8 mouse cellular contexts compared by ENCODE assay signal in genomic region chr6:114917129-114917528, GRCm38 (mm10). TPM values are rescaled to one million over a fixed set of nuclear protein-coding genes. Genes with fewer than 3 reads are reported as not detected.
DNase-seq lines count a peak whose midpoint lies in the region; ATAC-seq and TF ChIP-seq lines count a peak whose summit lies in the region.

No protein-coding gene starts in this region.

- H3K27ac ChIP-seq in kidney, embryonic 16.5 days (ENCODE audit: low read length): peak overlapping the region; percentile 95
- peak overlapping the region; percentile 77 for H3K27ac ChIP-seq in embryonic facial prominence, embryonic 14.5 days (replicated peaks; ENCODE audit: low read depth, low read length)
- no peak overlapping the region for H3K27ac ChIP-seq in midbrain, postnatal 0 days (ENCODE audit: low read depth, low read length)
- no peak overlapping the region for H3K27ac ChIP-seq in kidney, adult 2 months (ENCODE audit: insufficient read depth, low read depth, low read length)

- no peak for ATAC-seq in kidney, embryonic 16.5 days (ENCODE audit: low FRiP score, low TSS enrichment)
- no peak; the same call in 1 of the 2 replicates for ATAC-seq in embryonic facial prominence, embryonic 14.5 days (ENCODE audit: low read depth)
- no peak for ATAC-seq in midbrain, postnatal 0 days (ENCODE audit: low FRiP score)

- no peak for TF ChIP-seq POLR2A in kidney, adult 2 months (IDR thresholded peaks at IDR 0.05; ENCODE audit: low read depth, low read length)

- peaks cover 76% of the 10 kb centered on the region for H3K4me1 ChIP-seq in kidney, embryonic 16.5 days (ENCODE audit: insufficient read depth, low read length)
- H3K4me1 ChIP-seq in embryonic facial prominence, embryonic 14.5 days (ENCODE audit: control insufficient read depth, insufficient read depth, low read length): peaks cover 72% of the 10 kb centered on the region
- peaks cover 20% of the 10 kb centered on the region for H3K4me1 ChIP-seq in midbrain, postnatal 0 days (ENCODE audit: insufficient read depth, low read length)
- H3K4me1 ChIP-seq in kidney, adult 2 months (ENCODE audit: control insufficient read depth, insufficient read depth, low read length): peaks cover 45% of the 10 kb centered on the region

- 22% methylated on average over 11 of the region's 11 CpGs for WGBS in kidney, embryonic 16.5 days
- WGBS in embryonic facial prominence, embryonic 14.5 days: 15% methylated on average over 10 of the region's 11 CpGs
- WGBS in midbrain, postnatal 0 days: 42% methylated on average over 11 of the region's 11 CpGs
- WGBS in kidney, adult 2 months: 44% methylated on average over 11 of the region's 11 CpGs

- TF ChIP-seq CTCF in midbrain, postnatal 0 days (IDR thresholded peaks at IDR 0.05): no peak
- no peak for TF ChIP-seq CTCF in kidney, adult 2 months (conservative IDR thresholded peaks at IDR 0.05; ENCODE audit: insufficient read depth, insufficient read length, low read depth, low read length)

- H3K27me3 ChIP-seq in kidney, embryonic 16.5 days (ENCODE audit: insufficient read depth, low read length): no peaks in the 10 kb centered on the region
- H3K27me3 ChIP-seq in embryonic facial prominence, embryonic 14.5 days (replicated peaks; ENCODE audit: control insufficient read depth, insufficient read depth, low read length): no peaks in the 10 kb centered on the region
- H3K27me3 ChIP-seq in midbrain, postnatal 0 days (ENCODE audit: insufficient read depth, low read length): no peaks in the 10 kb centered on the region
- no peaks in the 10 kb centered on the region for H3K27me3 ChIP-seq in kidney, adult 2 months (replicated peaks; ENCODE audit: control insufficient read depth, insufficient read depth, low read length)

- peak overlapping the region; percentile 75 for H3K4me2 ChIP-seq in kidney, embryonic 16.5 days (replicated peaks; ENCODE audit: low read depth, low read length)
- peak overlapping the region; percentile 61 for H3K4me2 ChIP-seq in embryonic facial prominence, embryonic 14.5 days (ENCODE audit: low read depth, low read length)
- peak overlapping the region; percentile 7 for H3K4me2 ChIP-seq in midbrain, postnatal 0 days (ENCODE audit: low read depth, low read length, poor library complexity, severe bottlenecking)

- peak overlapping the region; percentile 49; the same call in 1 of the 2 replicates for H3K9ac ChIP-seq in kidney, embryonic 16.5 days (replicated peaks; ENCODE audit: low read length)
- H3K9ac ChIP-seq in embryonic facial prominence, embryonic 14.5 days (ENCODE audit: low read depth, low read length): peak overlapping the region; percentile 26; the same call in 1 of the 2 replicates
- H3K9ac ChIP-seq in midbrain, postnatal 0 days (replicated peaks; ENCODE audit: low read length, poor library complexity, severe bottlenecking): no peak overlapping the region

- DNase-seq in kidney, adult 9 months: no peak
- peak; percentile 69 for DNase-seq in embryonic facial prominence, embryonic 14.5 days (ENCODE audit: low spot score)
- DNase-seq in induced T-regulatory cell, adult 2 months (ENCODE audit: low read depth): peak; percentile 47
- DNase-seq in midbrain, postnatal 0 days (ENCODE audit: low spot score): peak; percentile 54
- no peak for DNase-seq in layer of hippocampus, postnatal 25 days (ENCODE audit: extremely low spot score in 1 of 2, low spot score in 1 of 2)
- DNase-seq in spleen, postnatal 10 days (ENCODE audit: low spot score in 2 of 2): no peak
- no peak for DNase-seq in kidney, adult 2 months

- H3K4me3 ChIP-seq in kidney, embryonic 16.5 days (ENCODE audit: low read length): peak overlapping the region; percentile 71
- peak overlapping the region; percentile 26 for H3K4me3 ChIP-seq in embryonic facial prominence, embryonic 14.5 days (ENCODE audit: low read depth, low read length)
- no peak overlapping the region for H3K4me3 ChIP-seq in midbrain, postnatal 0 days (ENCODE audit: low read depth, low read length)
- H3K4me3 ChIP-seq in kidney, adult 2 months (ENCODE audit: insufficient read depth, low read depth, low read length): no peak overlapping the region

- H3K9me3 ChIP-seq in kidney, embryonic 16.5 days (ENCODE audit: low read length): no peaks in the 10 kb centered on the region
- no peaks in the 10 kb centered on the region for H3K9me3 ChIP-seq in embryonic facial prominence, embryonic 14.5 days (ENCODE audit: control insufficient read depth, low read length)
- no peaks in the 10 kb centered on the region for H3K9me3 ChIP-seq in midbrain, postnatal 0 days (ENCODE audit: low read length)

- H3K36me3 ChIP-seq in kidney, embryonic 16.5 days (ENCODE audit: insufficient read depth, low read length): no peaks in the 10 kb centered on the region; the same call in 1 of the 2 replicates
- peaks cover 8% of the 10 kb centered on the region; the same call in 1 of the 2 replicates for H3K36me3 ChIP-seq in embryonic facial prominence, embryonic 14.5 days (ENCODE audit: control insufficient read depth, insufficient read depth, low read length)
- no peaks in the 10 kb centered on the region for H3K36me3 ChIP-seq in midbrain, postnatal 0 days (ENCODE audit: insufficient read depth, low read length)
- no peaks in the 10 kb centered on the region for H3K36me3 ChIP-seq in kidney, adult 2 months (ENCODE audit: control insufficient read depth, insufficient read depth, low read length)

RNA-seq across cellular contexts. Expression of gene Vgll4, which starts 52.7 kb away (rescaled TPM):
- polyA plus RNA-seq in kidney, embryonic 16.5 days (2015; fragmentation: Nextera tagmentation; extraction: Ambion mirVana): 114 and 123 TPM in 2 replicates
- 76.8 and 80.2 TPM in 2 replicates for polyA plus RNA-seq in embryonic facial prominence, embryonic 14.5 days (2014; fragmentation: Nextera tagmentation; extraction: Ambion mirVana)
- 43.7 and 58.5 TPM in 2 replicates for total RNA-seq in midbrain, postnatal 0 days (2014; rRNA removed)
- polyA plus RNA-seq in midbrain, postnatal 0 days (2015; fragmentation: Nextera tagmentation; extraction: Ambion mirVana): 36.0 and 40.7 TPM in 2 replicates
- 10 to 100 TPM; 43.2 to 48.7 TPM for total RNA-seq in layer of hippocampus, postnatal 25 days (2021)
- polyA plus RNA-seq in kidney, adult 2 months (2012; rRNA removed): 60.5 and 66.6 TPM in 2 replicates

Comparison
In these comparisons a context has a peak if more than half of its experiments do, and no peak if none do; other contexts are left out.
1. H3K27ac ChIP-seq: peak in kidney, embryonic 16.5 days (single experiment) and embryonic facial prominence, embryonic 14.5 days (single experiment); none in midbrain, postnatal 0 days (single experiment) and kidney, adult 2 months (single experiment).
2. H3K4me3 ChIP-seq: peak in kidney, embryonic 16.5 days (single experiment) and embryonic facial prominence, embryonic 14.5 days (single experiment); none in midbrain, postnatal 0 days (single experiment) and kidney, adult 2 months (single experiment).
3. H3K4me2 ChIP-seq: peak in every context shown above with its lines; median percentile 75 in kidney, embryonic 16.5 days; 61 in embryonic facial prominence, embryonic 14.5 days; 7 in midbrain, postnatal 0 days.
4. DNase-seq: peak in embryonic facial prominence, embryonic 14.5 days (single experiment), induced T-regulatory cell, adult 2 months (single experiment) and midbrain, postnatal 0 days (single experiment); none in kidney, adult 9 months (single experiment), layer of hippocampus, postnatal 25 days (0 of 2), spleen, postnatal 10 days (0 of 2) and kidney, adult 2 months (single experiment).